Mouse (Mus musculus) liver, postnatal 0 days (tissue): ENCODE measurements at regions not wholly inside any gene's neighbourhood (a gene's known extent, or its start where the extent isn't known, plus 50 kb on each side); places are given as distances from the start of the nearest gene placed in this dataset.

Source experiments
- CTCF ChIP-seq: sonication (generic); IDR thresholded peaks from 2 replicates; pipeline ENCODE4 v1.5.1; 2016; ENCODE audit warnings: antibody characterized with exemption, low read depth
- EP300 ChIP-seq: IDR thresholded peaks from 2 replicates; pipeline ENCODE4 v1.6.1; 2016; ENCODE audit warnings: antibody characterized with exemption, low read depth, mild to moderate bottlenecking

DNA sequence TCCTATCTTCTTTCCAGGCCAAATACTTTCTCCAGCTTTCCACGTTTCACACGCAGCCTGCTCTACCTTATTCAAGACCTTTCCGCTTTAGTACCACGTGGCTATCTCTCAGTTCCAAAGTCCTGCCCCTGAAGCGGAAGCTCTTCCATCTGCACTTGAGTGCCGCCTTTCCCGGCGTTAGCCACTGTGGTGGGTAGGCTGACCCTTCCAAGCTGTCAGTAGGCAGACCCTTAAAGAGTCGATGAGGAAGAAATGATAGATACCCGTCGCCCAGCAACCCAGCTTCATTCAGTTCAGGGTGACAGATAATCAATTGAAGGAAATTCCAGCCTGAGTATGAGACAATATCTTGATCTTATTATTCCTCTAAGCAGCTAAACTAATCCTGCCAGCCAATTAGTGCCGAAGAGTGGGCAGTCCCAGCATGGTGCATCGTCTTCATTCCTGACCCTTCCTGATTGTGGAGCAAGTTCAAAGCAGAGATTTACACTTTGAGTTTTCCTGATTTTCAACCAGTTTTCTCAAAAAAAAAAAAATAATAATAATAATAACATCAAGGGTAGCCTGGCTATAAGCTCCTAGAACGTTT is 129.6 kb upstream of the Frmd4a start:
- TF ChIP-seq EP300 (no peak), CTCF (no peak)
